Mouse (Mus musculus): Measurements from ENCODE around the gene Gm21988. TPM values are rescaled to one million over a fixed set of nuclear protein-coding genes. Genes with fewer than 3 reads are reported as not detected.

The Gm21988 gene
- polyA plus RNA-seq, 1 experiment, result 5.1 TPM

DNA sequence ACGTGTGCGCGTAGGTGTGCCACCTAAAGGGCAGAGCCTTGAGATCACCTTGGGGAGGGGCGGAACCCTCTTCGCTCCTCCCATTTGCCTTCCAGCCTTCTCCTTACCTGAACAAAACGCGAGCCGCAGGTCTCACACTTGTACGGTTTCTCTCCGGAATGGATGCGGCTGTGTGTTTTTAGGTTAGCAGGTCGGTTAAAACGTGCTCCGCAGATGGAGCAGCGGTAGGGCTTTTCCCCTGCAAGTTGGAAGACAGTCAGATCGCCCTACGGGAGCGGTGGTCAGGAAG, 13.1 kb downstream of the Gm21988 start:
- no peak for TF ChIP-seq POLR2A (IDR thresholded peaks at IDR 0.05; ENCODE audit: low read depth, low read length)
- TF ChIP-seq CTCF (IDR thresholded peaks at IDR 0.05; ENCODE audit: extremely low read depth, insufficient read depth, insufficient read length, insufficient replicate concordance), result no peak

DNA sequence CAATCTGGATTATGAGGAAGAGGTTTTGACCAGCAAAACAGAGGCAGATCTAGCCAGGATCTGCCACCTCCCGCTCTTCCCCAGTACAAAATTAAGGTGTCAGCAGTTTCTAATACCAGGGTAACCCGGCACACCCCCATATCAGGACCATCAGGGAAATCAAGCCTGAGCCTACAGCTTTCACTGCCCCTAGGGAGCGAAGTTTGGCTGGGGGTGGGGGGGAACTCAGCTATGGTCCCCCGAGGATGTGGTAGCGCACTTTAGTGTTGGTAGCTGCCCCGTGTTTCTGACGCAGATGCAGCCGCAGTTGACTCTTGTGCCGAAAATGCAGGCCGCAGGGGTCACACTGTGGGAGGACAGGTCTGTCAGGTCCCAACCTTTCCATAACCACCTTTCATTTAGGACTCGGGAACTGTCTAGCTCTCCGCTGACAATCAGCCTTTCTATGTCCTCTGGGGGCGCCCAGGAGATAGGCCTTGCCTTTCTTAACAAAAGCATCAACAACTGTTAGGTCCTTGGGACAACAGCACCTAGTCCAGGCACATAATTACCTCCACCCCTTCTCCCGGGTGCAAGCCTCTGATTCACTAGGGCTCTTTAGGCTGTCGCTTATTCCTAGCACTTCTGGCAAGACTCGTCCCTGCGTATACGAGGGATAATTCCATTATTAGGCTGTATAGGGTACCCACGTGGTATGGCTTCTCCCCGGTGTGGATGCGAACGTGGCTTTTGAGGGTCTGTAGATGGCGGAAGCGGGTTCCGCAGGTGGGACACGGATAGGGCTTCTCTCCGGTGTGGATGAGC, 13.6 kb downstream of the Gm21988 start:
- H3K27ac ChIP-seq (ENCODE audit: insufficient read depth, low read length), result no peak overlapping the region
- no peaks in the 10 kb centered on the region for H3K27me3 ChIP-seq (ENCODE audit: control insufficient read depth, insufficient read depth, low read length)
- no peak overlapping the region for H3K4me3 ChIP-seq (ENCODE audit: extremely low read depth, insufficient read depth, insufficient read length)
- H3K36me3 ChIP-seq (ENCODE audit: control insufficient read depth, insufficient read depth, low read length), result no peaks in the 10 kb centered on the region
- no peak for DNase-seq (ENCODE audit: low read depth in 1 of 2, low spot score in 2 of 2)
- 76% methylated on average over 27 of the region's 27 CpGs for WGBS
- H3K4me1 ChIP-seq (ENCODE audit: control insufficient read depth, insufficient read depth, insufficient read length), result peaks cover 7% of the 10 kb centered on the region; the same call in 1 of the 2 replicates
- TF ChIP-seq CTCF (IDR thresholded peaks at IDR 0.05; ENCODE audit: extremely low read depth, insufficient read depth, insufficient read length, insufficient replicate concordance) (no peak), POLR2A (IDR thresholded peaks at IDR 0.05; ENCODE audit: low read depth, low read length) (no peak)

More for the DNA sequence above, 13.1 kb downstream of the Gm21988 start:
- no peak for DNase-seq (ENCODE audit: low read depth in 1 of 2, low spot score in 2 of 2)
- no peaks in the 10 kb centered on the region for H3K27me3 ChIP-seq (ENCODE audit: control insufficient read depth, insufficient read depth, low read length)
- no peak overlapping the region for H3K4me3 ChIP-seq (ENCODE audit: extremely low read depth, insufficient read depth, insufficient read length)
- WGBS, result 80% methylated on average over 18 of the region's 18 CpGs
- peaks cover 7% of the 10 kb centered on the region; the same call in 1 of the 2 replicates for H3K4me1 ChIP-seq (ENCODE audit: control insufficient read depth, insufficient read depth, insufficient read length)
- no peak overlapping the region for H3K27ac ChIP-seq (ENCODE audit: insufficient read depth, low read length)
- H3K36me3 ChIP-seq (ENCODE audit: control insufficient read depth, insufficient read depth, low read length), result no peaks in the 10 kb centered on the region

DNA sequence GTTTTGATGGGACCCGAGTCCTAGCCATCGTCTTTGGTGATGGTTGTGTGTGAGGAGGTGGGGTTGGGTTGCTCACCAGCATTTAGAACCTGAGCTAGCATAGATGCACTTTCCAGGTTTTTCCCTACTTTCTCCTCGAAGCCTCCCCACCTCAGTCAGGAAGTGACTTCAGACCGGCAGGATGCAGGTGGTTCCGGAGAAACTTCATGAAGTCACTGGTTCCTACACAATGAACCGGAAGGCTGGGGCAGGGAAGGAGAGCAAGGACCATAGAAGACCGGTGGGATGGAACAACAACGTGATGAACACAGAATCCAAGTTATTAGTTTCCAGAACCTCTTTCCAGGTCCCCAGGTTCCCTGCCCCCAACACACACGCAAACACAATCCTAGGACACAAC, 15.9 kb downstream of the Gm21988 start:
- H3K27me3 ChIP-seq (ENCODE audit: control insufficient read depth, insufficient read depth, low read length), result no peaks in the 10 kb centered on the region
- 23% methylated on average over 9 of the region's 9 CpGs for WGBS
- no peaks in the 10 kb centered on the region for H3K36me3 ChIP-seq (ENCODE audit: control insufficient read depth, insufficient read depth, low read length)
- no peak for DNase-seq (ENCODE audit: low read depth in 1 of 2, low spot score in 2 of 2)
- no peak overlapping the region for H3K4me3 ChIP-seq (ENCODE audit: extremely low read depth, insufficient read depth, insufficient read length)
- peaks cover 6% of the 10 kb centered on the region; the same call in 1 of the 2 replicates for H3K4me1 ChIP-seq (ENCODE audit: control insufficient read depth, insufficient read depth, insufficient read length)
- H3K27ac ChIP-seq (ENCODE audit: insufficient read depth, low read length), result no peak overlapping the region; the same call in 1 of the 2 replicates
- no peak for TF ChIP-seq POLR2A (IDR thresholded peaks at IDR 0.05; ENCODE audit: low read depth, low read length)
- no peak for TF ChIP-seq CTCF (IDR thresholded peaks at IDR 0.05; ENCODE audit: extremely low read depth, insufficient read depth, insufficient read length, insufficient replicate concordance)

DNA sequence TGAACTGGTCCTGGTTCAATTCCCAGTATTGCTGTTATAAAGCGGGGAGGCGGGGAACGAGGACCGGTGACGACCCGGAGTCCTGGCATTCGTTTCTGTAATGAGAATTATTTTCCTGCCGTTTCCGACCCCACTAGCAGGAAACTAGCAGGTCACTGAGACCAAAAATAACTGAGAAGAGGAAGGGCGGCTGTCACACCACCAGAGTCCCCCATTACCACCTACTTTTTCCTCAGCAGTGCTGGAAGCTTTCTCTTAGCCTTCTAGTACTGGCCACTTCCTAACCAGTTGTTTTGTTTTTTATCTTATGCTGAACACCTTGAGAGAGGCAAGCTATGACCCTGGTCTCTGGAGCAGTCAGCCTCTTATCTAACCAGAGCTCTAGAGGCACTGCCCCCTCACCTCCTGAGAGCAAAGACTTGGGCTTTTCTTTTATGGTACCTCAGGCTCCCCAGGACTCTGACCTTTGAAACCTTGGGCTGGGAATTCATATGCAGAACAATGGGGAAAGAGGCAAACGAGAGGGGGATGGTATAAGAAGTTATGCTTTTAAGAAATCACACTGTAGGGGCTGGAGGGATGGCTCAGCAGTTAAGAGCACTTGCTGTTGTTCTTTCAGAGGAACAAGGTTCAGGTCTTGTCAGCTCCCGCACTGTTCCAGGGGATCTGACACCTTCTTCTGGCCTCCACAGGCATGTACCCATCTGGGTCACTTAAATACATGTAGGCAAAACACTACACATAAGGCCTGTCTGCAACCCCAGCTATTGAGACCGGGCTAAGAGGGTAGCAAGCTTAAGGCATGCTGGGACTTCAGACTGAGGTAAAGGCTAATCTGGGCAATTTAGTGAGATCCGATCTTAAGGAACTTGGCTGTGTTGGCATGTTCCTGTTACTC, 17.8 kb downstream of the Gm21988 start:
- no peaks in the 10 kb centered on the region for H3K27me3 ChIP-seq (ENCODE audit: control insufficient read depth, insufficient read depth, low read length)
- peaks cover 6% of the 10 kb centered on the region; the same call in 1 of the 2 replicates for H3K4me1 ChIP-seq (ENCODE audit: control insufficient read depth, insufficient read depth, insufficient read length)
- WGBS, result 13% methylated on average over 14 of the region's 14 CpGs
- peak overlapping the region; percentile 65 for H3K27ac ChIP-seq (ENCODE audit: insufficient read depth, low read length)
- peak overlapping the region; percentile 71 for H3K4me3 ChIP-seq (ENCODE audit: extremely low read depth, insufficient read depth, insufficient read length)
- no peaks in the 10 kb centered on the region for H3K36me3 ChIP-seq (ENCODE audit: control insufficient read depth, insufficient read depth, low read length)
- DNase-seq (ENCODE audit: low read depth in 1 of 2, low spot score in 2 of 2), result no peak
- TF ChIP-seq CTCF (IDR thresholded peaks at IDR 0.05; ENCODE audit: extremely low read depth, insufficient read depth, insufficient read length, insufficient replicate concordance) (no peak), POLR2A (IDR thresholded peaks at IDR 0.05; ENCODE audit: low read depth, low read length) (no peak)

DNA sequence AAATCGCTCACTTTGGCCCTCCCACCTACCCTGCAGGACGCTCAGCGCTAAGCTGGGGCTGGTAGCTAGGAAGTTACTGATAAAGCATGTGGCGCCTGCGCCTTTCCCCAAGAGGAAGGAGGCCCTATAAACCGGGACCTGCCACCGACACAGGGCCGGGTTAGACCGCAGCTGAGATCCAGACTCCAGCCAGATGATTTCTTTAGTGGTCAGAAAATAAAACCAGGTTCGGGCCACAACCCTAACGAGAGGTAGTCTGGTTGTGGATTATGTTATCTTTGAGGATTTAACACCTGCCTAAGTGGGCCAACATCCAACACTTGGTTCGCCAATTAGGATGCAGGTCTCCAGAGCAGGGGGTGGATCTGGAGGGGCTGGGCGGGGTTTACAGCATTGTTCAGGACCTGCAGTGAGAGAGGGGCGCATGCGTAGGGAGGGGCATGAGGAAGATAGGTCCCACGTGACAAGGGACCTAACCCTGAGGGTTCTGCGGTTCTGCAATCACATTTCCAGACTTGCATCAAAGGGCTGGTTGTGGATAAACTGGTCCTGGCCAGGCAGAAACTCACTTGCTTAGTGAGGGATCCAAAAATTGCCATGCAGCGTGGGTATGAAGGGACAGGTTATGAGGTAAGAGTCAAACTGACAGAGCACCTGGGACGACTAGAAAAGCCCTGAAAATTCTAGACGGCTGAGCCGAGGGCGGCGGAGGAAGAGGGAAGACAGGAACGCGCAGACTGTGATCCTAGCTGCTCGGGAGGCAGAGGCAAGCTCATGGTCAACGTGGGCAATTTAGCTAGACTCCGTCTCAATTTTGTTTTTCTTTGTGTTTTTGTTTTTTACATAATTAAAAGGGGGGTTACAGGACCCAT, 18.7 kb downstream of the Gm21988 start, which contains the start of gene Slc16a13:
TSS of gene Slc16a13 (minus strand) at position 334 of the 872 bp plus-strand sequence.
- peak within 1 kb of the TSS; percentile 65 for H3K27ac ChIP-seq (ENCODE audit: insufficient read depth, low read length)
- H3K36me3 ChIP-seq (ENCODE audit: control insufficient read depth, insufficient read depth, low read length), result no peaks in the 10 kb centered on the region
- H3K27me3 ChIP-seq (ENCODE audit: control insufficient read depth, insufficient read depth, low read length), result no peaks in the 10 kb centered on the region
- under 1% methylated on average over 28 of the region's 28 CpGs for WGBS
- peaks cover 6% of the 10 kb centered on the region; the same call in 1 of the 2 replicates for H3K4me1 ChIP-seq (ENCODE audit: control insufficient read depth, insufficient read depth, insufficient read length)
- peak within 1 kb of the TSS; percentile 71 for H3K4me3 ChIP-seq (ENCODE audit: extremely low read depth, insufficient read depth, insufficient read length)
- DNase-seq (ENCODE audit: low read depth in 1 of 2, low spot score in 2 of 2), result peak; percentile 93
- TF ChIP-seq CTCF (IDR thresholded peaks at IDR 0.05; ENCODE audit: extremely low read depth, insufficient read depth, insufficient read length, insufficient replicate concordance), result no peak
- TF ChIP-seq POLR2A (IDR thresholded peaks at IDR 0.05; ENCODE audit: low read depth, low read length), result peak; percentile 86

DNA sequence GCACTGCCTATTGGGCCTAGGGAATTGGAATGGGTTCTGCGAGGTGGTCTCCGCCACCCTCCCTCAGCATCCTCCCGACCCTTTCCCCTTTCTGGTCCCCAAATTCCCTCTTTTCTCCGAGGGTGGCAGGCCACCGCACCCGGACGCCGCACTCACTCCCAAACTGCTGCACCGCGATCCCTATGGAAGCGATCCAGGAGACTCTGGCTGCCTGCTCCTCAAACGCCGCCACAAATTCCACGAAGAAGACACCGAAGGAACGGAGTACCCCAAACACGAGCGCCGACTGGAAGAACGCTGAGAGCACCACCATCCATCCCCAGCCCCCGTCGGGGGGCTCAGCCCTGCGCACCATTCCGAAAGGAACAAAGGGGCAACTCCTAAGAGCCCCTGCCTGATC, 19.3 kb downstream of the Gm21988 start:
- DNase-seq (ENCODE audit: low read depth in 1 of 2, low spot score in 2 of 2), result no peak
- Histone ChIP-seq H3K27ac (ENCODE audit: insufficient read depth, low read length) (peak overlapping the region; percentile 59), H3K4me3 (ENCODE audit: extremely low read depth, insufficient read depth, insufficient read length) (peak overlapping the region; percentile 71), H3K27me3 (ENCODE audit: control insufficient read depth, insufficient read depth, low read length) (0 out of 2 replicates have a peak, but pooled peaks cover under 1% of the 10 kb centered on the region), H3K4me1 (ENCODE audit: control insufficient read depth, insufficient read depth, insufficient read length) (peaks cover 6% of the 10 kb centered on the region; the same call in 1 of the 2 replicates), H3K36me3 (ENCODE audit: control insufficient read depth, insufficient read depth, low read length) (no peaks in the 10 kb centered on the region)
- TF ChIP-seq POLR2A (IDR thresholded peaks at IDR 0.05; ENCODE audit: low read depth, low read length), result no peak
- TF ChIP-seq CTCF (IDR thresholded peaks at IDR 0.05; ENCODE audit: extremely low read depth, insufficient read depth, insufficient read length, insufficient replicate concordance), result no peak
- 5% methylated on average over 24 of the region's 24 CpGs for WGBS

Measured in spleen, adult 2 months (tissue).